Comparison of ENCODE assay signal across 18 mouse cellular contexts in genomic region chr13:5257891-5258660, GRCm38 (mm10).
A peak's percentile ranks its signal among the peaks of the same experiment; 100 is the strongest.
DNase-seq lines count a peak whose midpoint lies in the region; TF ChIP-seq lines count a peak whose summit lies in the region.
"Had no signal": no experiment of that assay in that cellular context is flagged by ENCODE, and none has a peak within 500 bp of the region (broad histone marks: within the 10 kb centered on the region; RNA-seq: fewer than 3 reads in every experiment).

No protein-coding gene starts in this region.

- no peaks in the 10 kb centered on the region for H3K27me3 ChIP-seq in CH12.LX (replicated peaks)
- H3K27me3 ChIP-seq: heart, embryonic 15.5 days; neural tube, embryonic 15.5 days had no signal

- H3K4me2 ChIP-seq in CH12.LX (ENCODE audit: insufficient read depth, low read depth, poor library complexity, severe bottlenecking) = peak overlapping the region; percentile 50
- H3K4me2 ChIP-seq: heart, embryonic 15.5 days; neural tube, embryonic 15.5 days had no signal

- no peaks in the 10 kb centered on the region for H3K79me2 ChIP-seq in CH12.LX (replicated peaks; ENCODE audit: control insufficient read depth, extremely low read depth, insufficient read depth, poor library complexity, severe bottlenecking)

- no peak for TF ChIP-seq EP300 in CH12.LX (IDR thresholded peaks at IDR 0.05; ENCODE audit: low read length)

- no peak overlapping the region for H3K27ac ChIP-seq in CH12.LX (ENCODE audit: insufficient read depth, low read depth)
- H3K27ac ChIP-seq: heart, embryonic 15.5 days; midbrain, embryonic 10.5 days; neural tube, embryonic 15.5 days had no signal

- DNase-seq in cerebellum, adult 9-10 months = peak; percentile 5
- no peak for DNase-seq in cerebellum, adult 9-11 months
- DNase-seq in heart, adult 18-20 months = peak; percentile 4 to 15
- no peak for DNase-seq in heart, adult 9 months (ENCODE audit: low spot score in 2 of 2)
- no peak for DNase-seq in CH12.LX (ENCODE audit: extremely low read depth)
- DNase-seq in fat pad, adult 2 months (ENCODE audit: extremely low read depth, low read depth, low spot score) = peak; percentile 62
- no peak for DNase-seq in layer of hippocampus, postnatal 36 days
- DNase-seq in T-cell, adult 2 months (ENCODE audit: low spot score) = no peak
- DNase-seq: adrenal gland, adult 2 months; cerebellum, adult 18-20 months; embryo, embryonic 11 days; kidney, adult 9 months; kidney, postnatal 36 days; layer of hippocampus, adult 9-11 months; thymus, postnatal 25 days had no signal

- no peak overlapping the region for H3K9ac ChIP-seq in CH12.LX (ENCODE audit: insufficient read depth, low read depth)
- H3K9ac ChIP-seq: heart, embryonic 15.5 days; neural tube, embryonic 15.5 days had no signal

- H3K4me3 ChIP-seq in CH12.LX (replicated peaks in 1 of 3; ENCODE audit: low read depth in 2 of 3, low read length in 2 of 3, poor library complexity in 1 of 3) = no peak overlapping the region
- H3K4me3 ChIP-seq: heart, embryonic 15.5 days; midbrain, embryonic 10.5 days; neural tube, embryonic 15.5 days had no signal

- no peaks in the 10 kb centered on the region for H3K36me3 ChIP-seq in CH12.LX (replicated peaks in 1 of 2; ENCODE audit: control insufficient read depth in 1 of 2, insufficient read depth in 1 of 2, low read length in 1 of 2)
- H3K36me3 ChIP-seq: heart, embryonic 15.5 days; midbrain, embryonic 10.5 days; neural tube, embryonic 15.5 days had no signal

- no peak for TF ChIP-seq CTCF in CH12.LX (conservative IDR thresholded peaks at IDR 0.05 in 1 of 2, IDR thresholded peaks at IDR 0.05 in 1 of 2; ENCODE audit: low read depth in 2 of 2, low read length in 2 of 2)

- H3K9me3 ChIP-seq in CH12.LX (replicated peaks; ENCODE audit: low read length) = no peaks in the 10 kb centered on the region
- H3K9me3 ChIP-seq: heart, embryonic 15.5 days; midbrain, embryonic 10.5 days; neural tube, embryonic 15.5 days had no signal

- TF ChIP-seq RAD21 in CH12.LX (IDR thresholded peaks at IDR 0.05; ENCODE audit: low read depth, low read length) = no peak

- dilution Hi-C loops in CH12.LX (cut with MboI; ENCODE audit: extremely low pct_ligation_motif_present, extremely low pct_unique_long_range_greater_than_20kb, low sequenced_read_pairs) = no loop called here

- no peak for TF ChIP-seq POLR2A in CH12.LX (IDR thresholded peaks at IDR 0.05; ENCODE audit: low read depth, low read length)

- in situ Hi-C loops in CH12.LX (cut with MboI; ENCODE audit: low pct_ligation_motif_present, low pct_unique_long_range_greater_than_20kb, low sequenced_read_pairs) = no loop called here

- peaks cover 0 to 2% of the 10 kb centered on the region in 2 experiments; a peak in 1 of 4 replicates for H3K4me1 ChIP-seq in CH12.LX (ENCODE audit: control insufficient read depth in 1 of 2, insufficient read depth in 2 of 2)
- H3K4me1 ChIP-seq: heart, embryonic 15.5 days; midbrain, embryonic 10.5 days; neural tube, embryonic 15.5 days had no signal

TF ChIP-seq in CH12.LX, 34 proteins besides CTCF, POLR2A, EP300 and RAD21:
- TF ChIP-seq USF2 (conservative IDR thresholded peaks at IDR 0.05; ENCODE audit: low read depth, low read length) (no peak), PAX5 (IDR thresholded peaks at IDR 0.05; ENCODE audit: low read length) (no peak), MYC (IDR thresholded peaks at IDR 0.05; ENCODE audit: low read depth, low read length) (no peak), KAT2A (IDR thresholded peaks at IDR 0.05; ENCODE audit: insufficient replicate concordance, low read length) (no peak), POLR2AphosphoS2 (IDR thresholded peaks at IDR 0.05; ENCODE audit: low read depth, low read length) (no peak), HCFC1 (IDR thresholded peaks at IDR 0.05; ENCODE audit: low read depth, low read length) (no peak), MXI1 (IDR thresholded peaks at IDR 0.05; ENCODE audit: low read depth, low read length) (no peak), ETS1 (conservative IDR thresholded peaks at IDR 0.05; ENCODE audit: low read depth, low read length) (no peak), NELFE (IDR thresholded peaks at IDR 0.05; ENCODE audit: low read depth, low read length) (no peak), MEF2A (IDR thresholded peaks at IDR 0.05; ENCODE audit: borderline replicate concordance, low read depth, low read length) (no peak), NRF1 (IDR thresholded peaks at IDR 0.05; ENCODE audit: low read depth, low read length) (no peak), ZMIZ1 (IDR thresholded peaks at IDR 0.05; ENCODE audit: low read depth, low read length) (no peak), ELF1 (IDR thresholded peaks at IDR 0.05; ENCODE audit: low read depth, low read length) (no peak), BHLHE40 (IDR thresholded peaks at IDR 0.05; ENCODE audit: low read depth, low read length) (no peak)

Comparison
In these comparisons a context has a peak if more than half of its experiments do, and no peak if none do; other contexts are left out.
1. DNase-seq: peak in cerebellum, adult 9-10 months (single experiment), heart, adult 18-20 months (2 of 2) and fat pad, adult 2 months (single experiment); none in cerebellum, adult 9-11 months (single experiment), heart, adult 9 months (0 of 2), CH12.LX (single experiment), layer of hippocampus, postnatal 36 days (0 of 2) and T-cell, adult 2 months (single experiment).